Mouse (Mus musculus) ovary, postnatal 10 days (tissue): ENCODE results near the gene Jph2.

Experiments used
- DNase-seq: peaks from one replicate; pipeline ENCODE4 v3.0.0; 2022; ENCODE audit warnings: low spot score

Jph2 gene

GRCm38 (mm10) chr2:163303037-163303436 is 94.8 kb downstream of the Jph2 start:
- DNase-seq, result no peak

DNA sequence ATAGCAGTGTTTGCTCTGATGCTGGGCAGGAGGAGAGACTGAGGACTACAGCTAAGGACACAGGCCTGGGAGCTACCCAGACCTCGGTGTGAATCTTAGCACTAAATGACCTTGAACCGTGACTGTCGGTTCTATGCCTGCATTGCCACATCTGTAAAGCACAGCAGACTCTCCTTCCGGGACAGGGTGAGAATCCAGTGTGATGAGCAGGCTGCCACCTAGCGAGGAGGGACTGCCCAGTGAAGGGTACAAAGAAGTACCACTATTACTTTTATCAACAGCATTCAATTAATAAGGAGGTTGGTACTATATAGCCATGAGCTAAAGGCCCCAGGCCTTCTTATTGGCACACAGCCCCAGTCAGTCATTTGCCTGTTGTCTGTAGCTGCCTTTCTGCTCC is 96.2 kb downstream of the Jph2 start:
- no peak for DNase-seq

- no peak for DNase-seq
Observed at GRCm38 (mm10) chr2:163300069-163301060, 97.4 kb downstream of the Jph2 start.

- no peak for DNase-seq
Observed at GRCm38 (mm10) chr2:163296999-163297630, 100.7 kb downstream of the Jph2 start.

DNA sequence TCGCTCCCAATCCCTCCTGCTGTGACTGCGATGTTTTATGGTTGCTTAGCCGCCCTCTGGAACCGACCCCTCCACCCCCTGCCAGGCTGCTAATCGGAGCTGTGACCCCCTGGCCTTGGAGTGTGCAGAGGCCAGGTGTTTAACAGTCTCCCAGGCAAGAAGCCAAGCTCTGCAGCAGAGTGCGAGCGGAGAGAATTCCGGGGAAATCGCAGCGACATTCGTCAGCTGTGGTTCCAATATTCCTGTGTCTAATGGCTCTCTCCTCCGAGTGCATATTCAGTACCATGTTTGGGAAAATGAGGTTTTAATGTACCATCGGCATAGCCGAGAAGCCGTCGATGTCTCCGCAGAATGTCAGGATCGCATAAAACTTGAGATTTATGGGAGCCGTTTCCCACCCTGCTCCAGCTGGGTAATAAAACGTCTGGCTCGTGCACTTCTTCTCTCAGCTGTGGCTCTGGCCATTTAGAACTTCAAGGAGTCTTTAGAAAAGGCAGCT is 108.9 kb downstream of the Jph2 start:
- DNase-seq, result peak; percentile 22
